Mouse (Mus musculus) central nervous system, embryonic 11.5 days (tissue): ENCODE measurements around the gene Olfr1131. TPM values are rescaled to one million over a fixed set of nuclear protein-coding genes. Genes with fewer than 3 reads are reported as not detected.

Source experiments
- polyA plus RNA-seq: library from polyadenylated mRNA; depleted of rRNA; stranded (reverse); fragments of >200 nt; gene quantifications from 2 replicates; pipeline ENCODE4 v1.2.3, GENCODE M21; 2012; rRNA removed

Olfr1131 gene
- polyA plus RNA-seq, result not detected in 2 replicates

DNA sequence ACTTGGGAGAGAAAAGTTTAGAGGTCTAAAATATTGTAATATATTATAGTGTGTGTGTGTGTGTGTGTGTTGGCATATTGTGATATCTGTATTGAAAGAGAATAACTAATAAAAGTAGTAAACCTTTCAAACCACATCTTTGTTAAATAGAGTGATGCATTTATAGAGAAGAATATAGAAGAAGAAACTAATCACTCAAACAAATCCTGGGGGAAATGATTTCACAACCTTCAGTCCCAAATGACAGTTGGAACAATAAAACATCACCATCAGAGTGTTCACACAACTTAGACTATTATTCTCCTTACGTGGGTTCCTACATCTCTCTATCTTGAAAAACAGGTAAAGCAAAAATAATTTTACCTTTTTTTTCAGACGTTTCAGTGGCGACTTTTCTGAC lies at the start of gene Olfr1131:
Gene Olfr1131, plus strand, starts transcription at position 301 of the 400 bp plus-strand sequence.

DNA sequence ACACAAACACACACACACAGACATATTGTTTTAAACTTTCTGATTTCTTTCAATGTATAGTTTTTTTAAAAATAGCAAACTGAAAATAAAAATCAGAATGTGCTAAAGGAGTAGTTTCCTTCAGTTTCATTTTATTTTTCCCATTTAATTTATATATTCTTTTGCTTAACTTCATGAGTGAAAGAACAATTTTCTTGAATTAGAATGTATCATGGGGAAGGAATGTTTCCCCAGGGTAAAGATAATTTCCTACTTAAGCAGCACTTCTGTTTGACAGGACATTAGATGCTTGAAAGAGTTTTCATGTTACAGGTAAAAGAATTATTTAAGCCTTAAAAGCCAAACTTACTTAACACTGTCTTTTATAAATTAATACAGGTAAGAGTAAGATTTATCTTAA lies 21.0 kb upstream of the Olfr1131 start, which contains the start of gene Olfr1130:
Gene Olfr1130, plus strand, starts transcription at position 301 of the 400 bp plus-strand sequence.

DNA sequence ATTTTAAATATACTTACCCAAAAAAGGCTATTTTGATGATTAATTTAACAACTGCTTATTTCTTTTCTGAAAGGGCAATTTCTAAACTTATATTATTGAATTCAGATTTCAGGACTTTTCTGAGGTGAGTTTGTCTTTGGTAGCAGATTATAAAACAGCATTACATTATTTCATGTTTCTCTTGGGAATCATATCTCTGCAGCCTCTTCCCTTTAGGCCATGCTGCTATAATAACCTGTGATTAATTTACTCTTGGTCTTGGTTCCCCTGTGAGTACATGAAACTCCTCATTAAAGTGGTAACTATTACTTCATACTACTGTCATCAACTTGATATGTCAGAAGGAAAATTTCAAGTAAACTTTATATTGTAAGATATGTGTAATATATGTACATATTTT lies 10.5 kb downstream of the Olfr1131 start, which contains the start of gene Olfr1132:
Gene Olfr1132, minus strand, starts transcription at position 101 of the 400 bp plus-strand sequence.

DNA sequence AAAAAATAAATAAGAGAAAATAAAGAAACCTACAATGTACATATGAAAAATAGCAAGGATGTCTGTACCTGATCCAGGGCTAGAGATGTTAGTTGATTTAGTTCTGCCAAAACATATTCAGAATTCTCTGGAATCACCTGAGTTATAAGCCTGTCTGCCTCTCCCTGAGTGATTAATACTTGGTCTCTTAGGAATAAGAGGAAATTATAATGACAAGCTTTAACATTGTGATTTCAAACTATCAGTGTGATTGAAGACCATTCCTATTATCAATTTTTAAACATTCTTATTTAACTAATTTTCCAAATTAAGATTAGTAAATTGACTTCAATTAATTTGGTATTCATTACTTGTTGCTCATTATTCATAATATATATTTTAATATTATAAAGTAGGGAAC lies 20.4 kb downstream of the Olfr1131 start, which contains the start of gene Olfr1133:
Gene Olfr1133, minus strand, starts transcription at position 101 of the 400 bp plus-strand sequence.

DNA sequence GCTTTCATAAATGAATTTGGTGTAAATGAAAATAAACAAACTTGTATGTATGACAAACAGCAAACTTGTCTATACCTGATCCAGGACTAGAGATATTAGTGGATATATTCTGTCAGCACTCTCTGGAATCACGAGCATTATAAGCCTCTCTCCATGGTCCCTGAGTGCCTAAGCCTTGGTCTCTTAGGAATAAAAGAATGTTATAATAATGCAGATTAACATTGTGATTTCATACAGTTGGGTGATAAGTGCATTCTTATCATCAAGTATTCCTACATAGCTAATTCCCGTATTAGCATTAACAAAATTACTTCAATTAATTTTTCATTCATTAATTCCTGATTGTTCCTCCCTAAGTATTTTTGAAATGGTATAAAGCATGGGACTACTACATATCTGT lies 31.5 kb downstream of the Olfr1131 start, which contains the start of gene Olfr1134:
Gene Olfr1134, minus strand, starts transcription at position 101 of the 400 bp plus-strand sequence.

DNA sequence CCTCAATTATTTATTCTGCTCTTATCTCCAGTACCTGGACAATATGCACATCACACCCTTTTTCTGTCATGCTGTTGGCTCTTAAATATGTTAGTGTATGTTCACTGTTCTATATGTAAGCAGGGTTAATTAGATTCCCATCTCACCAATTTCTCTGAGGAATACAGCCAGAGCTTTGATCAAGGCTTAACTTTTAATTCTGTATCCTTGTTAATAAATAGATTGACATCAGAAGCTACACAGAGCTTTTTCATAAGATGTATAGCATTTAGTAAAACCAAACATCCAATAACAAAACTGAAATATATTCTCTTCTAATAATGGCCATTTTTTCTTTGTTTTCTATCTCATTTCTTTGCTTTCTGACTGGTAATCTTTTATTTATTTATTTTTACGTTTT lies 46.7 kb downstream of the Olfr1131 start, which contains the start of gene Olfr1135:
Gene Olfr1135, minus strand, starts transcription at position 101 of the 400 bp plus-strand sequence.

Other genes starting within 250 kb of the Olfr1131 start
- gene Olfr1122, start 241.3 kb upstream of the Olfr1131 start, polyA plus RNA-seq, result not detected in 2 replicates
- gene Olfr1123, start 210.5 kb upstream of the Olfr1131 start, polyA plus RNA-seq, result not detected in 2 replicates
- not detected in 2 replicates for gene Olfr1124, start 196.8 kb upstream of the Olfr1131 start, polyA plus RNA-seq
- not detected in 2 replicates for gene Olfr1126, start 173.1 kb upstream of the Olfr1131 start, polyA plus RNA-seq
- not detected in 2 replicates for gene Pramel7, start 130.0 kb upstream of the Olfr1131 start, polyA plus RNA-seq
- not detected in 2 replicates for gene Pramel6, start 120.5 kb upstream of the Olfr1131 start, polyA plus RNA-seq
- gene Olfr153, start 95.3 kb upstream of the Olfr1131 start, polyA plus RNA-seq, result not detected in 2 replicates
- not detected in 2 replicates for gene Olfr1128, start 81.6 kb upstream of the Olfr1131 start, polyA plus RNA-seq
- gene Olfr1129, start 53.2 kb upstream of the Olfr1131 start, polyA plus RNA-seq, result not detected in 2 replicates
- not detected in 2 replicates for gene Olfr1130, start 20.9 kb upstream of the Olfr1131 start, polyA plus RNA-seq
- not detected in 2 replicates for gene Olfr1132, start 10.4 kb downstream of the Olfr1131 start, polyA plus RNA-seq
- not detected in 2 replicates for gene Olfr1133, start 20.3 kb downstream of the Olfr1131 start, polyA plus RNA-seq
- gene Olfr1134, start 31.4 kb downstream of the Olfr1131 start, polyA plus RNA-seq, result not detected in 2 replicates
- not detected in 2 replicates for gene Olfr1135, start 46.6 kb downstream of the Olfr1131 start, polyA plus RNA-seq
- not detected in 2 replicates for gene Olfr1136, start 66.8 kb downstream of the Olfr1131 start, polyA plus RNA-seq
- gene Olfr1137, start 86.1 kb downstream of the Olfr1131 start, polyA plus RNA-seq, result not detected in 2 replicates
- not detected in 2 replicates for gene Olfr1138, start 112.9 kb downstream of the Olfr1131 start, polyA plus RNA-seq
- not detected in 2 replicates for gene Olfr1140, start 116.6 kb downstream of the Olfr1131 start, polyA plus RNA-seq
- gene Olfr1141, start 126.9 kb downstream of the Olfr1131 start, polyA plus RNA-seq, result not detected in 2 replicates
- gene Olfr152, start 152.4 kb downstream of the Olfr1131 start, polyA plus RNA-seq, result not detected in 2 replicates
- gene Olfr1143, start 173.5 kb downstream of the Olfr1131 start, polyA plus RNA-seq, result not detected in 2 replicates
- gene Olfr1145, start 182.7 kb downstream of the Olfr1131 start, polyA plus RNA-seq, result not detected in 2 replicates
- gene Olfr1148, start 203.4 kb downstream of the Olfr1131 start, polyA plus RNA-seq, result not detected in 2 replicates
- not detected in 2 replicates for gene Olfr1150-ps1, start 216.9 kb downstream of the Olfr1131 start, polyA plus RNA-seq
- not detected in 2 replicates for gene Olfr1151, start 228.8 kb downstream of the Olfr1131 start, polyA plus RNA-seq
- gene Olfr1152, start 239.4 kb downstream of the Olfr1131 start, polyA plus RNA-seq, result not detected in 2 replicates